Mouse (Mus musculus) heart, embryonic 13.5 days (tissue): ENCODE measurements around the gene Srsf3. TPM values are rescaled to one million over a fixed set of nuclear protein-coding genes. Genes with fewer than 3 reads are reported as not detected.
A peak's percentile ranks its signal among the peaks of the same experiment; 100 is the strongest.

ENCODE experiments used
- ATAC-seq: fragments of 200-750 bp; cut with Nextera tagmentation; 2 replicates; pipeline ENCODE4 v1.8.0; 2017; ENCODE audit warnings: moderate TSS enrichment; ENCODE audit not compliant: insufficient number of reproducible peaks, low FRiP score, low TSS enrichment; ENCODE audit errors: extremely low read depth
- H3K27ac ChIP-seq: fragments of 300-500 bp; sonication (generic); replicated peaks from 2 replicates; pipeline ENCODE4 v1.5.1; 2015; ENCODE audit warnings: moderate library complexity, mild to moderate bottlenecking, inconsistent platforms
- H3K27me3 ChIP-seq: fragments of 300-500 bp; sonication (generic); replicated peaks from 2 replicates; pipeline ENCODE4 v1.6.1; 2015; ENCODE audit warnings: mild to moderate bottlenecking, inconsistent platforms
- H3K36me3 ChIP-seq: fragments of 300-500 bp; sonication (generic); 2 replicates; pipeline ENCODE4 v1.6.1; 2015; ENCODE audit warnings: mild to moderate bottlenecking, inconsistent platforms
- H3K4me1 ChIP-seq: fragments of 300-500 bp; sonication (generic); 2 replicates; pipeline ENCODE4 v1.6.1; 2015; ENCODE audit warnings: inconsistent platforms
- H3K4me2 ChIP-seq: fragments of 300-500 bp; sonication (generic); 2 replicates; pipeline ENCODE4 v1.6.1; 2015; ENCODE audit warnings: inconsistent platforms, mild to moderate bottlenecking, moderate library complexity
- H3K4me3 ChIP-seq: fragments of 300-500 bp; sonication (generic); 2 replicates; pipeline ENCODE4 v1.5.1; 2015; ENCODE audit warnings: moderate library complexity, mild to moderate bottlenecking, inconsistent platforms
- H3K9ac ChIP-seq: fragments of 300-500 bp; sonication (generic); 2 replicates; pipeline ENCODE4 v1.6.1; 2015; ENCODE audit warnings: inconsistent platforms, mild to moderate bottlenecking, moderate library complexity
- H3K9me3 ChIP-seq: fragments of 300-500 bp; sonication (generic); 2 replicates; pipeline ENCODE4 v1.6.1; 2016; ENCODE audit warnings: inconsistent platforms
- WGBS: fragments of 180-500 bp; shearing (Covaris S2); methylation state at CpG from one replicate; pipeline ENCODE4 v1.1.7; 2015; ENCODE audit warnings: mixed read lengths; 5-methylcytosine and 5-hydroxymethylcytosine counted together
- polyA plus RNA-seq: library from polyadenylated mRNA; unstranded; fragments of >200 nt; fragmentation: Nextera tagmentation; extraction: Ambion mirVana; gene quantifications from 2 replicates; pipeline ENCODE4 v1.2.1, GENCODE M21; 2015

Srsf3 gene
- polyA plus RNA-seq, 1 experiment from 2014 or later: 321 TPM

DNA sequence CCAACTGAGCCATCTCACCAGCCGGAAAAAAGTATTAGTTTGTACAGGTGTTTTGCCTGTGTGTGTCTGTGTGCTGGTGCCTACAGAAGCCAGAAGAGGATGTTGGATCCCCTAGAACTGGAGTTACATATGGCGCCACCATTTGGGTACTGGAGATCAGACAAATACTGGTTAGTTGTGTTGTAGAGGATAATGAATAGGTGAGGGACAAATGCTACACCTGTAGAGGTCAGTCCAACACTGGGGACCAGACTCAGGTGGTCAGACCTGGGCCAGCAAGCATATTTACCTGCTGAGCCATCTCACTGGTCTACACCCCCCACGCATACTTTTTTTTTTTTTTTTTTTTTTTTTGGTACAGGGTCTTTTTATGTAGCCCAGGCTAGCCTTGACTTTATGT, 14.4 kb downstream of the Srsf3 start:
- H3K4me3 ChIP-seq: no peak overlapping the region
- H3K36me3 ChIP-seq: peaks cover 62% of the 10 kb centered on the region
- no peak overlapping the region for H3K27ac ChIP-seq
- 88% methylated on average over 3 of the region's 3 CpGs for whole genome bisulfite sequencing
- H3K9ac ChIP-seq: no peak overlapping the region
- no peak for ATAC-seq
- peaks cover 46% of the 10 kb centered on the region for H3K4me1 ChIP-seq
- H3K4me2 ChIP-seq: no peak overlapping the region
- H3K9me3 ChIP-seq: no peaks in the 10 kb centered on the region
- H3K27me3 ChIP-seq: no peaks in the 10 kb centered on the region

DNA sequence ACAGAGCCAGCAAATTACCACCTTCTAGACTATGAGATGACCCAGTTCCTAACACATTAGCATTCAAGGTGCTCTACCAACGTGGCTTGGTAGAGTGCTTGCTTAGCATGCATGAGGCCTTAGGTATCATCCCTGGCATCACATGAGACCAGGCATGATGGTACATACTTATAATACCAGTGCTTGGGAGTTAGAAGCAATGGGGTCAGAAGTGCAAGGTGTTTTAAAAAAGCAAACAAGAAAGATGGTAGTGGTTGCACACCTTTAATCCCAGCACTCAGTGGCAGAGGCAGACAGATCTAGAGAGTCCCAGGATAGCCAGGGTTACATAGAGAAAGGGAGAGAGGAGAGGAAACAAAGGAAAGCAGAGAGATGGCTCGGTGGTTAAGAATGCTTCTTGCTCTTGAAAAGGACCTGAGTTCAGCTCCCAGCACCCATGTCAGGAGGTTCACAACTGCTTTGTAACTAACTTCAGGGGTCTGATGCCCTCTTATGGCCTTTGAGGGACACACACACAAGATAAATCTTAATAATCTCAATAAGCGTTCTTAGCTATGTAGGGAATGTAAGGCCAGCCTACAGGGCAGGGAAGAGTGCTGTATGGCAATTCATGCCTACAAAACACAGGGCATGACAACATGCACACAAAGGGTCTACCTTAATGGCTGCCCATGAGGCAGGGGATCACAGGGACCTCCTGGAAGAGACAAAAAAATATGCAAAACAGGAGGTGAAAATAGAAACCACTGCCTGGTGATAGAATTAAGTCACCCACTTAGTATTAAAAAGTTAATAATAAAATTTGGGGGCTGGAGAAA, 15.5 kb downstream of the Srsf3 start:
- peaks cover 52% of the 10 kb centered on the region for H3K36me3 ChIP-seq
- ATAC-seq: no peak
- 56% methylated on average over 3 of the region's 3 CpGs for WGBS

DNA sequence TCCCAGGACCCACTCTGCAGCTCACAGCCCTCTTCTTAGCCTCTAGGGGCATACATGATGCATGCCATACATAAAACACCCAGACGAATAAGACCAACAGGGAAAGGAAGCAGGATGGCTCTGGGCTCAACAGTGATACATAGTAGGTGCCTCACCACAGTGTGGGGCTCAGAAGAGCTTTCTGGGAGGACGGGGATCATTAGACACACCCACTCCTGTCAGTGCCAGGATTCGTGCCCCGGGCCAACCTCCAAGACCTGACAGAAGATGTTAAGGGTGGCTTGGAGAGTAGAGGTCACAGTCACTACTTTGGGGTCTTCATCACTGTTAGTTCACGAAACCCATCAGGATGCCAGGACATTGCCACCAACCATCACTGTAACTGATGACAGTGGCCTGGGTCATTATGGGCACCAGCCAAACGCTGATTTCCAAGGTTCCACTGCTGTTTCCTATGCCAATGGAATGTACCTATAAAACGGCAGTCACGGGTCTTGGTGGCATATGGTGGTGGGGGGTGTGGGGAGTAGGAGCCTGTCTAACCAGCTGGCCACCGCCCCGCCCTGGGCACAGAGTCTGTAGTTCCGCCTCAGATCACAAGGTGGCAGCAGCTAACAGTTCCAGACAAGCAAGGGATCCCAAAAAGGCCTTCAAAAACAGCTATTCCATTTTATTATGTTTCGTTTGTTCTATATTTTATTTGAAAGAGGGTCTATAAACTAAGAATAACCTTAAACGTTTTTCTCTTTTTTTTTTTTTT, 16.5 kb downstream of the Srsf3 start:
- H3K9ac ChIP-seq: no peak overlapping the region
- no peak overlapping the region for H3K27ac ChIP-seq
- H3K4me1 ChIP-seq: peaks cover 48% of the 10 kb centered on the region
- no peak for ATAC-seq
- H3K4me2 ChIP-seq: no peak overlapping the region
- H3K9me3 ChIP-seq: no peaks in the 10 kb centered on the region
- no peak overlapping the region for H3K4me3 ChIP-seq
- no peaks in the 10 kb centered on the region for H3K27me3 ChIP-seq
- WGBS: 19% methylated on average over 13 of the region's 13 CpGs
- H3K36me3 ChIP-seq: peaks cover 42% of the 10 kb centered on the region

More for the DNA sequence above, 15.5 kb downstream of the Srsf3 start:
- H3K4me2 ChIP-seq: no peak overlapping the region
- H3K9ac ChIP-seq: no peak overlapping the region
- peaks cover 46% of the 10 kb centered on the region for H3K4me1 ChIP-seq
- H3K4me3 ChIP-seq: no peak overlapping the region
- no peaks in the 10 kb centered on the region for H3K9me3 ChIP-seq
- H3K27me3 ChIP-seq: no peaks in the 10 kb centered on the region
- H3K27ac ChIP-seq: no peak overlapping the region; the same call in 1 of the 2 replicates

DNA sequence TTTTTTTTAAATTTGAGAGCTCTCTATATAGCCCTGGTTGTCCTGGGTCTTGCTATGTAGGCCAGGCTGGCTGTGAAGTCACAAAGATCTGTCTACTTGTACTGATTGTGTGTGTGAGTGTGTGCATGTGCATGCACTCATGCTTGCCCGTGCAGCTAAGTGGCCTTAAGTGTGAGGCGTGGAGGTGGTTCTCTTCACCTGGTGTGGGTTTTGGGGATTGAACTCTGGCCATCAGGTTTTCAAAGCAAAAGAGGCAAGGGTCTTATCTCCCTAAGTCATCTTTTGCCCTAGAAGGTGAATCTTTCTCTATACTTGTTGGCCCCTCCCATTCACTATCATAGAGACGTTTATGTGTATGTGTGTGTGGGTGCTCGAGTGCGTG, 17.1 kb downstream of the Srsf3 start:
- Histone ChIP-seq H3K36me3 (peaks cover 36% of the 10 kb centered on the region), H3K4me2 (no peak overlapping the region), H3K27ac (no peak overlapping the region), H3K27me3 (no peaks in the 10 kb centered on the region), H3K4me1 (peaks cover 49% of the 10 kb centered on the region), H3K9ac (peak overlapping the region; percentile 62; the same call in 1 of the 2 replicates), H3K4me3 (no peak overlapping the region), H3K9me3 (no peaks in the 10 kb centered on the region)
- no peak for ATAC-seq
- WGBS: 74% methylated on average over 5 of the region's 5 CpGs

DNA sequence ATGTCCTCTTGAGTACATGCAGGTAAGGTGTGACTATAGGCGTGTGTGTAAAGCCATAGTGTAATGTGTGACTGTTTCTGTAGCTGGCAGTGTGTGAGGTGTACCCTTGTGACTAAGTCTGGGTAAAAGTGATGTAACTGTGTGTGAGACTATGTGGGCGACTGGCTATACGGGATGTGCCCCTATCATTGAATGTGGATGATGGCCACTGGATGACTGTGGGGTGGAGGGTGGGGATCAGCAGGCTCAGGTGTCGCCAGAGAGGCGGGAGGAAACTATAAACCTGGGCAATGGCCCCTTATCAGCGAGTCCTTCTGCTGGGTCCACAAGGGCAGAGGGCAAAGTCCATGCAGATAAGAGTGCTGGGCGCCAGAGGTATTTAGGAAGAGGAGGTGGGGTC, 17.5 kb downstream of the Srsf3 start:
- H3K27ac ChIP-seq: no peak overlapping the region
- H3K36me3 ChIP-seq: peaks cover 32% of the 10 kb centered on the region
- no peaks in the 10 kb centered on the region for H3K9me3 ChIP-seq
- H3K4me3 ChIP-seq: no peak overlapping the region
- H3K4me1 ChIP-seq: peaks cover 45% of the 10 kb centered on the region
- ATAC-seq: no peak
- no peak overlapping the region for H3K4me2 ChIP-seq
- H3K9ac ChIP-seq: peak overlapping the region; percentile 62; the same call in 1 of the 2 replicates
- no peaks in the 10 kb centered on the region for H3K27me3 ChIP-seq
- WGBS: 52% methylated on average over 7 of the region's 7 CpGs

DNA sequence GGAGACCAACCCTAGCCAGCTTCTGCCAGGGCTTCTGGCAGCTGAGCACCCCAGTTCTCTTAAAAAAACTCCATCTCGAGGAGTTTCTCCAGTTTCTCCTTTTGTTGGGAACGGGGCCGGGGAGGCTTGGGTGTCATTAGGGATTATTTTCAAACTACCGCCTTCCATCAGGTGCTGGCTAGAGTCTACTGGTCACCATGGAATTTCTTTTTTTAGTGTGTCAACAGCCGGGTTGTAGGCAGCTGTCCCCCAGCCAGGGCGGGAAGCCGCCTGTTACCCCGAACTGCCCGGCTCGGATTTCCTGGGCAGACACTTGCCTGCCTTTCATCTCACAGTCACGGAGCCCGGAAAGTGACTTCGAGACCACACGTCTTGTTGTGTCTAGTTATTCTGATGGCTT, 18.4 kb downstream of the Srsf3 start:
- peak overlapping the region; percentile 51 for H3K4me2 ChIP-seq
- H3K4me1 ChIP-seq: peaks cover 41% of the 10 kb centered on the region
- H3K9me3 ChIP-seq: no peaks in the 10 kb centered on the region
- ATAC-seq: no peak
- no peak overlapping the region for H3K4me3 ChIP-seq
- H3K36me3 ChIP-seq: peaks cover 23% of the 10 kb centered on the region
- peak overlapping the region; percentile 62 for H3K9ac ChIP-seq
- H3K27me3 ChIP-seq: no peaks in the 10 kb centered on the region
- WGBS: 41% methylated on average over 14 of the region's 14 CpGs
- 0 out of 2 replicates have a peak overlapping the region, but pooled peaks have one; percentile 24 for H3K27ac ChIP-seq

DNA sequence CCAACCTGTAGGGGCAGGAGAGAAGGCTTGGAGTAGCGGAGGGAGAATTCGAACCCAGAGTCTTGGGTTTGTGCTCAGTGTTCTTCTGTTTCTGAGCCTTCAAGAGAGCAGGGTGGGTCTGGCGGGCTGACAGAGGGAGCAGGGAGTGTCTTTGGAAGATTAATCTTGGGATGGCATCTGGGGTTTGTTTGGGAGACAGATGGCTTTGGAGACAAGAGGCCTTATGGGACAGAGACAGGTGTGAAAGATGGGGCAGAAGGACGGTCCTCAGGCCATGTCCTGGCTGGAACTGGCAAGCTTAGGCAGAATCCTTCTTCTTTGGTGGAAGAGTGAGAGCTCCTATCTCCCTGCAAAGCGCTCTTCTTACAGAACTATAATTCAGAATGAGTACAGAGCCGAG, 20.6 kb downstream of the Srsf3 start:
- no peak overlapping the region for H3K9ac ChIP-seq
- 91% methylated on average over 6 of the region's 6 CpGs for WGBS
- H3K4me2 ChIP-seq: no peak overlapping the region
- H3K36me3 ChIP-seq: peaks cover 1% of the 10 kb centered on the region
- no peak overlapping the region for H3K4me3 ChIP-seq
- H3K9me3 ChIP-seq: no peaks in the 10 kb centered on the region
- no peak overlapping the region; the same call in 1 of the 2 replicates for H3K27ac ChIP-seq
- H3K27me3 ChIP-seq: no peaks in the 10 kb centered on the region
- peaks cover 57% of the 10 kb centered on the region for H3K4me1 ChIP-seq
- ATAC-seq: no peak

DNA sequence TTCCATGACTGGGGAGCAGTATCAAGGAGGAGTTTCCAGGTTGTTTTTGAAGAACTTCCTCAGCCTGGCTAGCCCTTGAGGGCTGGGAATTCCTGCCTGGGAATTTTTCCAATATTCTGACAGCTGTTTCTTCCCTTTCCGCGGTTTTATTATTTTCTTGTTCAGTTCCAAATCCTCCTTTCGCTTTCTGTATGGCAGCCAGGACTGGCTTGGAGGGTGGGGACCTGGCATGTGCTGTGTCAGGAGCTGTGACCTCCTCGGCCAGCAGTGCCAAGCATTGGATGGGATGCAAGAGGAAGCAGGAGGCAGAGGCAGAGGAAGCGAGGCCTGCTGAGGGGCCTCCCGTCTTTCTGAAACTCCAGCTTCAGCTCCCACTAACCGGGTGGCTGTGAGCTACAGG, 21.4 kb downstream of the Srsf3 start:
- no peak overlapping the region for H3K4me2 ChIP-seq
- WGBS: 49% methylated on average over 7 of the region's 7 CpGs
- H3K27me3 ChIP-seq: no peaks in the 10 kb centered on the region
- H3K9me3 ChIP-seq: no peaks in the 10 kb centered on the region
- H3K9ac ChIP-seq: no peak overlapping the region
- H3K4me1 ChIP-seq: peaks cover 65% of the 10 kb centered on the region
- no peaks in the 10 kb centered on the region for H3K36me3 ChIP-seq
- no peak for ATAC-seq
- H3K27ac ChIP-seq: peak overlapping the region; percentile 71
- H3K4me3 ChIP-seq: no peak overlapping the region

DNA sequence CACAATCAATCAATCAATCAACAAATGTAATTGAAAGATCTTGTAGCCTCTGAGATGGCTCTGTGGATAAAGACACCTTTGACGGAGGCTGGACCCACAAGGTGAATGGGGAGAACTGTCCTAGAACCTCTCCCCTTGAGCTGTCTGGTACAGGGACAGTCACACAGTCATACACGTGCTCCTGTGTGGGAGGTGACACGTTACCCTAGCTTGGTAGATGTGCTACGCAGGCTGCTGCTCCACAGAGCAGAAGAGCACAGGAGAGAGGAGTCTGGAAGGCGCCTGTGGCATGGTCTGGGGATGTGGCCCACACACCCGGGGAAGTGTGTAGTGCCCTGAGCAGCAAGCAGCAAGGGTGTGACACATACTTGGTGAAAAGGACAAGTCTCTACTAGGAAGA, 22.0 kb downstream of the Srsf3 start:
- WGBS: 67% methylated on average over 6 of the region's 6 CpGs
- Histone ChIP-seq H3K36me3 (no peaks in the 10 kb centered on the region), H3K9ac (no peak overlapping the region), H3K4me1 (peaks cover 71% of the 10 kb centered on the region), H3K4me3 (no peak overlapping the region), H3K27ac (peak overlapping the region; percentile 71), H3K27me3 (no peaks in the 10 kb centered on the region), H3K9me3 (no peaks in the 10 kb centered on the region), H3K4me2 (no peak overlapping the region)
- ATAC-seq: no peak

DNA sequence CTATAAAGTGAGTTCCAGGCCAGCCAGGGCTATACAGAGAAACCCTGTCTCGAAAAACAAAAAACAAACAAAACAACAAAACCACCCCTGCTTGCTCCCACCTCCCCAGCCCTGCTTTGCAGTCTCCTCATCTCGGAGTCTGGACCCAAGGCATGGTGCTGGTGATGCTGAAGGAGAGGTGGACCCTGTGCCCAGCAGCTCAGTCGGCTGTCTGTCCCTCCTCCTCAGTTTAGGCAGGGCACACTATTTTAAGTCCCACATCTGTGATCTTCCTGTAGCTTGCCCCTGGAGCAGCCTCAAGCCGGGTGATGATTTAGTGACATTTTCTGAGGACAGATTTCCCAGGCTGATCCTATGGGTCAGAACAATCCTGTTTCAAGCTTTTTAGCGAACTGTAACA, 23.2 kb downstream of the Srsf3 start:
- no peak for ATAC-seq
- Histone ChIP-seq H3K36me3 (no peaks in the 10 kb centered on the region), H3K4me2 (no peak overlapping the region), H3K27ac (no peak overlapping the region), H3K4me1 (peaks cover 61% of the 10 kb centered on the region), H3K9me3 (no peaks in the 10 kb centered on the region), H3K27me3 (no peaks in the 10 kb centered on the region), H3K9ac (no peak overlapping the region), H3K4me3 (no peak overlapping the region)
- WGBS: 61% methylated on average over 5 of the region's 5 CpGs

DNA sequence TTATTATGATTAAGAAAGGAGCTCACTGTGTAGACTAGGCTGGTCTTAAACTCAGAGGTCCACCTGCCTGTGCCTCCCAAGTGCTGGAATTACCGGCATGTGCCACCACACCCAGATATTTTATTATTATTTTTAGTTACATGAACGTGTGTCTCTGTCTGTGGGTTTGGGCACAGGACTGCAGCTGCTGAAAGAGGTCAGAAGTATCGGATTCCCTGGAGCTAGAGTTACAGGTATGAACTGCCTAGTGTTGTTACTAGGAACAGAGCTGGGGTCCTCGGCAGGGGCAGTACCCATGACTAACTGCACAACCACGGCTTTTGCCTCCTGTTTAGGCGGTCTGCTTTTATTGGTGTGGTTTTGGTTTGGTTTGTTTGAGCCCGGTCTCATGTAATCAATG, 23.8 kb downstream of the Srsf3 start:
- WGBS: 37% methylated on average over 7 of the region's 7 CpGs
- H3K27me3 ChIP-seq: no peaks in the 10 kb centered on the region
- no peaks in the 10 kb centered on the region for H3K9me3 ChIP-seq
- peak overlapping the region; percentile 53 for H3K9ac ChIP-seq
- H3K4me2 ChIP-seq: peak overlapping the region; percentile 38
- H3K4me1 ChIP-seq: peaks cover 59% of the 10 kb centered on the region
- H3K36me3 ChIP-seq: no peaks in the 10 kb centered on the region
- no peak overlapping the region for H3K4me3 ChIP-seq
- ATAC-seq: no peak
- H3K27ac ChIP-seq: no peak overlapping the region
